Mouse (Mus musculus) stomach, embryonic 14.5 days (tissue): Measurements from ENCODE around the gene Cdc40. TPM values are rescaled to one million over a fixed set of nuclear protein-coding genes. Genes with fewer than 3 reads are reported as not detected.

ENCODE experiments used
- ATAC-seq: fragments of 200-750 bp; cut with Nextera tagmentation; 2 replicates; pipeline ENCODE4 v1.8.0; 2017; ENCODE audit warnings: low read depth, moderate TSS enrichment; ENCODE audit not compliant: insufficient number of reproducible peaks, insufficient read depth, low FRiP score
- H3K27ac ChIP-seq: fragments of 300-500 bp; sonication (generic); 2 replicates; pipeline ENCODE4 v1.5.1; 2014; ENCODE audit warnings: mild to moderate bottlenecking, low read length, moderate library complexity, mixed read lengths
- H3K27me3 ChIP-seq: fragments of 300-500 bp; sonication (generic); 2 replicates; pipeline ENCODE4 v1.6.1; 2014; ENCODE audit warnings: low read length, control low read depth, mixed read lengths; ENCODE audit not compliant: control insufficient read depth, insufficient read depth
- H3K36me3 ChIP-seq: fragments of 300-500 bp; sonication (generic); 2 replicates; pipeline ENCODE4 v1.6.1; 2014; ENCODE audit warnings: mild to moderate bottlenecking, control low read depth, low read length, moderate library complexity, mixed read lengths; ENCODE audit not compliant: control insufficient read depth, insufficient read depth
- H3K4me1 ChIP-seq: fragments of 300-500 bp; sonication (generic); 2 replicates; pipeline ENCODE4 v1.6.1; 2014; ENCODE audit warnings: low read length, control low read depth, mixed read lengths; ENCODE audit not compliant: control insufficient read depth, insufficient read depth
- H3K4me2 ChIP-seq: fragments of 300-500 bp; sonication (generic); replicated peaks from 2 replicates; pipeline ENCODE4 v1.6.1; 2014; ENCODE audit warnings: low read depth, low read length, control low read depth
- H3K4me3 ChIP-seq: fragments of 300-500 bp; sonication (generic); 2 replicates; pipeline ENCODE4 v1.5.1; 2014; ENCODE audit warnings: low read depth, low read length, control low read depth
- H3K9ac ChIP-seq: fragments of 300-500 bp; sonication (generic); replicated peaks from 2 replicates; pipeline ENCODE4 v1.6.1; 2014; ENCODE audit warnings: low read depth, mild to moderate bottlenecking, control low read depth, low read length, moderate library complexity, mixed read lengths
- H3K9me3 ChIP-seq: fragments of 300-500 bp; sonication (generic); 2 replicates; pipeline ENCODE4 v1.6.1; 2016; ENCODE audit warnings: low read depth, low read length, control low read depth; ENCODE audit not compliant: control insufficient read depth
- WGBS: fragments of 180-500 bp; shearing (Covaris S2); extraction: QIAGEN DNeasy Blood & Tissue Kit; methylation state at CpG from one replicate; pipeline ENCODE4 v1.1.7; 2014; 5-methylcytosine and 5-hydroxymethylcytosine counted together
- polyA plus RNA-seq: library from polyadenylated mRNA; unstranded; fragments of >200 nt; fragmentation: Nextera tagmentation; extraction: Ambion mirVana; gene quantifications from 2 replicates; pipeline ENCODE4 v1.2.1, GENCODE M21; 2014

Cdc40 gene
- polyA plus RNA-seq, 1 experiment from 2014 or later: 35.7 TPM

- no peak overlapping the region for H3K4me3 ChIP-seq
- 72% methylated on average over 2 of the region's 2 CpGs for WGBS
- H3K9ac ChIP-seq: no peak overlapping the region
- H3K36me3 ChIP-seq: no peaks in the 10 kb centered on the region
- no peaks in the 10 kb centered on the region for H3K4me1 ChIP-seq
- no peak for ATAC-seq
- H3K4me2 ChIP-seq: no peak overlapping the region
- no peaks in the 10 kb centered on the region for H3K9me3 ChIP-seq
- no peaks in the 10 kb centered on the region for H3K27me3 ChIP-seq
- no peak overlapping the region for H3K27ac ChIP-seq
Measured at GRCm38 (mm10) chr10:40855616-40856015, 27.5 kb downstream of the Cdc40 start.

GRCm38 (mm10) chr10:40851138-40851537 lies 32.0 kb downstream of the Cdc40 start:
- H3K4me2 ChIP-seq: no peak overlapping the region
- H3K4me3 ChIP-seq: no peak overlapping the region
- H3K9ac ChIP-seq: no peak overlapping the region
- no peak for ATAC-seq
- H3K27ac ChIP-seq: no peak overlapping the region
- H3K36me3 ChIP-seq: peaks cover 13% of the 10 kb centered on the region
- H3K9me3 ChIP-seq: no peaks in the 10 kb centered on the region
- H3K27me3 ChIP-seq: no peaks in the 10 kb centered on the region
- H3K4me1 ChIP-seq: no peaks in the 10 kb centered on the region

- H3K4me1 ChIP-seq: no peaks in the 10 kb centered on the region
- H3K4me3 ChIP-seq: no peak overlapping the region
- WGBS: 90% methylated on average over 2 of the region's 2 CpGs
- no peaks in the 10 kb centered on the region for H3K9me3 ChIP-seq
- no peak overlapping the region for H3K27ac ChIP-seq
- no peak overlapping the region for H3K9ac ChIP-seq
- H3K36me3 ChIP-seq: peaks cover 13% of the 10 kb centered on the region
- no peak overlapping the region for H3K4me2 ChIP-seq
- H3K27me3 ChIP-seq: no peaks in the 10 kb centered on the region
- no peak for ATAC-seq
Measured at GRCm38 (mm10) chr10:40850644-40851043, 32.5 kb downstream of the Cdc40 start.

GRCm38 (mm10) chr10:40847176-40847874 lies 35.8 kb downstream of the Cdc40 start:
- peaks cover 29% of the 10 kb centered on the region for H3K36me3 ChIP-seq
- no peaks in the 10 kb centered on the region for H3K9me3 ChIP-seq
- no peak overlapping the region for H3K27ac ChIP-seq
- WGBS: 93% methylated on average over 10 of the region's 10 CpGs
- H3K4me1 ChIP-seq: no peaks in the 10 kb centered on the region
- H3K4me2 ChIP-seq: no peak overlapping the region
- ATAC-seq: no peak
- H3K4me3 ChIP-seq: no peak overlapping the region
- no peak overlapping the region for H3K9ac ChIP-seq
- H3K27me3 ChIP-seq: no peaks in the 10 kb centered on the region

GRCm38 (mm10) chr10:40845626-40846025 lies 37.5 kb downstream of the Cdc40 start:
- Histone ChIP-seq H3K9ac (no peak overlapping the region), H3K4me1 (no peaks in the 10 kb centered on the region), H3K4me3 (no peak overlapping the region), H3K9me3 (no peaks in the 10 kb centered on the region), H3K27ac (no peak overlapping the region), H3K4me2 (no peak overlapping the region), H3K36me3 (peaks cover 38% of the 10 kb centered on the region), H3K27me3 (no peaks in the 10 kb centered on the region)
- no peak for ATAC-seq
- 79% methylated on average over 6 of the region's 6 CpGs for WGBS

GRCm38 (mm10) chr10:40844546-40844945 lies 38.6 kb downstream of the Cdc40 start:
- Histone ChIP-seq H3K4me1 (no peaks in the 10 kb centered on the region), H3K27me3 (no peaks in the 10 kb centered on the region), H3K4me3 (no peak overlapping the region), H3K4me2 (no peak overlapping the region), H3K9ac (no peak overlapping the region), H3K27ac (no peak overlapping the region), H3K36me3 (peaks cover 40% of the 10 kb centered on the region), H3K9me3 (no peaks in the 10 kb centered on the region)
- ATAC-seq: no peak
- WGBS: 69% methylated on average over 10 of the region's 10 CpGs

GRCm38 (mm10) chr10:40843841-40844240 lies 39.3 kb downstream of the Cdc40 start:
- H3K9me3 ChIP-seq: no peaks in the 10 kb centered on the region
- H3K9ac ChIP-seq: no peak overlapping the region
- H3K4me3 ChIP-seq: no peak overlapping the region
- no peaks in the 10 kb centered on the region for H3K4me1 ChIP-seq
- no peak overlapping the region for H3K27ac ChIP-seq
- 88% methylated on average over 5 of the region's 5 CpGs for WGBS
- H3K27me3 ChIP-seq: no peaks in the 10 kb centered on the region
- H3K36me3 ChIP-seq: peaks cover 40% of the 10 kb centered on the region
- H3K4me2 ChIP-seq: no peak overlapping the region
- no peak for ATAC-seq

GRCm38 (mm10) chr10:40840086-40840485 lies 43.0 kb downstream of the Cdc40 start:
- H3K27ac ChIP-seq: no peak overlapping the region
- WGBS: 89% methylated on average over 5 of the region's 5 CpGs
- H3K27me3 ChIP-seq: no peaks in the 10 kb centered on the region
- H3K36me3 ChIP-seq: peaks cover 37% of the 10 kb centered on the region
- H3K4me1 ChIP-seq: no peaks in the 10 kb centered on the region
- H3K9ac ChIP-seq: no peak overlapping the region
- H3K4me3 ChIP-seq: no peak overlapping the region
- no peak overlapping the region for H3K4me2 ChIP-seq
- no peaks in the 10 kb centered on the region for H3K9me3 ChIP-seq
- ATAC-seq: no peak

GRCm38 (mm10) chr10:40831267-40831666 lies 51.8 kb downstream of the Cdc40 start:
- Histone ChIP-seq H3K27me3 (no peaks in the 10 kb centered on the region), H3K4me2 (no peak overlapping the region), H3K9ac (no peak overlapping the region), H3K36me3 (peaks cover 37% of the 10 kb centered on the region), H3K4me3 (no peak overlapping the region), H3K4me1 (no peaks in the 10 kb centered on the region), H3K9me3 (no peaks in the 10 kb centered on the region), H3K27ac (no peak overlapping the region)
- 85% methylated on average over 6 of the region's 7 CpGs for WGBS
- ATAC-seq: no peak
